Mouse (Mus musculus): ENCODE measurements at regions not wholly inside any gene's neighbourhood (a gene's known extent, or its start where the extent isn't known, plus 50 kb on each side); places are given as distances from the start of the nearest gene placed in this dataset.
"Not testable (repeated sequence)": the region's sequence is repeated elsewhere in the genome, so short reads cannot be mapped to it uniquely, and the experiment has no call there.

- no peaks in the 10 kb centered on the region for H3K9me3 ChIP-seq (replicated peaks)
- H3K4me2 ChIP-seq, result no peak overlapping the region
- no peaks in the 10 kb centered on the region for H3K27me3 ChIP-seq (replicated peaks)
- no peaks in the 10 kb centered on the region for H3K36me3 ChIP-seq
- WGBS (ENCODE audit: insufficient replicate concordance), result 60% methylated on average over 5 of the region's 5 CpGs
- no peak overlapping the region for H3K27ac ChIP-seq
- no peak for ATAC-seq
- H3K9ac ChIP-seq, result no peak overlapping the region
- H3K4me3 ChIP-seq, result no peak overlapping the region
- H3K4me1 ChIP-seq, result no peaks in the 10 kb centered on the region
Measured at GRCm38 (mm10) chr3:152040751-152041150, 125.3 kb downstream of the Gipc2 start.

GRCm38 (mm10) chr3:152036819-152037218, 129.2 kb downstream of the Gipc2 start:
- H3K4me3 ChIP-seq; H3K9me3 ChIP-seq (replicated peaks); H3K4me2 ChIP-seq; H3K27ac ChIP-seq; ATAC-seq; H3K36me3 ChIP-seq; H3K27me3 ChIP-seq (replicated peaks); H3K4me1 ChIP-seq; H3K9ac ChIP-seq: not testable (repeated sequence)
- 65% methylated on average over 5 of the region's 5 CpGs for WGBS (ENCODE audit: insufficient replicate concordance)

- Histone ChIP-seq H3K27ac (no peak overlapping the region), H3K36me3 (no peaks in the 10 kb centered on the region), H3K9me3 (replicated peaks) (no peaks in the 10 kb centered on the region), H3K9ac (no peak overlapping the region), H3K4me2 (no peak overlapping the region), H3K27me3 (replicated peaks) (no peaks in the 10 kb centered on the region), H3K4me3 (no peak overlapping the region), H3K4me1 (no peaks in the 10 kb centered on the region)
- no peak for ATAC-seq
- 68% methylated on average over 5 of the region's 5 CpGs for WGBS (ENCODE audit: insufficient replicate concordance)
Measured at GRCm38 (mm10) chr3:152035416-152035815, 130.6 kb downstream of the Gipc2 start.

GRCm38 (mm10) chr3:152034686-152035085, 131.3 kb downstream of the Gipc2 start:
- no peak overlapping the region for H3K9ac ChIP-seq
- H3K4me1 ChIP-seq, result no peaks in the 10 kb centered on the region
- H3K36me3 ChIP-seq, result no peaks in the 10 kb centered on the region
- H3K4me2 ChIP-seq, result no peak overlapping the region
- H3K4me3 ChIP-seq, result no peak overlapping the region
- H3K27me3 ChIP-seq (replicated peaks), result no peaks in the 10 kb centered on the region
- no peaks in the 10 kb centered on the region for H3K9me3 ChIP-seq (replicated peaks)
- ATAC-seq, result no peak
- 65% methylated on average over 10 of the region's 10 CpGs for WGBS (ENCODE audit: insufficient replicate concordance)
- H3K27ac ChIP-seq, result no peak overlapping the region

GRCm38 (mm10) chr3:152034221-152034620, 131.8 kb downstream of the Gipc2 start:
- no peaks in the 10 kb centered on the region for H3K36me3 ChIP-seq
- no peak overlapping the region for H3K9ac ChIP-seq
- H3K4me2 ChIP-seq, result no peak overlapping the region
- no peak overlapping the region for H3K27ac ChIP-seq
- H3K4me3 ChIP-seq, result no peak overlapping the region
- 50% methylated on average over 2 of the region's 2 CpGs for WGBS (ENCODE audit: insufficient replicate concordance)
- H3K9me3 ChIP-seq (replicated peaks), result no peaks in the 10 kb centered on the region
- no peaks in the 10 kb centered on the region for H3K27me3 ChIP-seq (replicated peaks)
- ATAC-seq, result no peak
- no peaks in the 10 kb centered on the region for H3K4me1 ChIP-seq

- Histone ChIP-seq H3K27ac (no peak overlapping the region), H3K27me3 (replicated peaks) (no peaks in the 10 kb centered on the region), H3K4me2 (no peak overlapping the region), H3K4me3 (no peak overlapping the region), H3K36me3 (no peaks in the 10 kb centered on the region), H3K4me1 (no peaks in the 10 kb centered on the region), H3K9ac (no peak overlapping the region), H3K9me3 (replicated peaks) (no peaks in the 10 kb centered on the region)
- WGBS (ENCODE audit: insufficient replicate concordance), result 54% methylated on average over 3 of the region's 3 CpGs
- no peak for ATAC-seq
Measured at GRCm38 (mm10) chr3:152032663-152033318, 133.2 kb downstream of the Gipc2 start.

- Histone ChIP-seq H3K4me3 (no peak overlapping the region), H3K9ac (no peak overlapping the region), H3K27ac (no peak overlapping the region), H3K4me1 (no peaks in the 10 kb centered on the region), H3K36me3 (no peaks in the 10 kb centered on the region), H3K27me3 (replicated peaks) (no peaks in the 10 kb centered on the region), H3K4me2 (no peak overlapping the region), H3K9me3 (replicated peaks) (no peaks in the 10 kb centered on the region)
- WGBS (ENCODE audit: insufficient replicate concordance), result 44% methylated on average over 1 of the region's 1 CpGs
- no peak for ATAC-seq
Measured at GRCm38 (mm10) chr3:152028695-152029094, 137.3 kb downstream of the Gipc2 start.

- Histone ChIP-seq H3K36me3 (no peaks in the 10 kb centered on the region), H3K4me2 (no peak overlapping the region), H3K4me3 (no peak overlapping the region), H3K4me1 (no peaks in the 10 kb centered on the region), H3K27ac (no peak overlapping the region), H3K27me3 (replicated peaks) (no peaks in the 10 kb centered on the region), H3K9ac (no peak overlapping the region), H3K9me3 (replicated peaks) (no peaks in the 10 kb centered on the region)
- ATAC-seq, result no peak
- WGBS (ENCODE audit: insufficient replicate concordance), result 79% methylated on average over 4 of the region's 4 CpGs
Measured at GRCm38 (mm10) chr3:152026034-152026433, 140.0 kb downstream of the Gipc2 start.

GRCm38 (mm10) chr3:152025122-152025521, 140.9 kb downstream of the Gipc2 start:
- H3K27ac ChIP-seq, result no peak overlapping the region
- H3K27me3 ChIP-seq (replicated peaks), result no peaks in the 10 kb centered on the region
- H3K9ac ChIP-seq, result no peak overlapping the region
- H3K9me3 ChIP-seq (replicated peaks), result no peaks in the 10 kb centered on the region
- ATAC-seq, result no peak
- no peaks in the 10 kb centered on the region for H3K4me1 ChIP-seq
- no peaks in the 10 kb centered on the region for H3K36me3 ChIP-seq
- H3K4me2 ChIP-seq, result no peak overlapping the region
- H3K4me3 ChIP-seq, result no peak overlapping the region
- WGBS (ENCODE audit: insufficient replicate concordance), result 71% methylated on average over 8 of the region's 8 CpGs

GRCm38 (mm10) chr3:152006747-152007146, 159.3 kb downstream of the Gipc2 start:
- no peak overlapping the region for H3K4me2 ChIP-seq
- H3K9ac ChIP-seq, result no peak overlapping the region
- no peak for ATAC-seq
- no peaks in the 10 kb centered on the region for H3K36me3 ChIP-seq
- 66% methylated on average over 4 of the region's 4 CpGs for WGBS (ENCODE audit: insufficient replicate concordance)
- no peaks in the 10 kb centered on the region for H3K27me3 ChIP-seq (replicated peaks)
- H3K9me3 ChIP-seq (replicated peaks), result no peaks in the 10 kb centered on the region
- H3K4me3 ChIP-seq, result no peak overlapping the region
- no peaks in the 10 kb centered on the region for H3K4me1 ChIP-seq
- H3K27ac ChIP-seq, result no peak overlapping the region

GRCm38 (mm10) chr3:152005366-152006025, 160.5 kb downstream of the Gipc2 start:
- 51% methylated on average over 3 of the region's 3 CpGs for WGBS (ENCODE audit: insufficient replicate concordance)
- Histone ChIP-seq H3K4me2 (no peak overlapping the region), H3K27me3 (replicated peaks) (no peaks in the 10 kb centered on the region)

GRCm38 (mm10) chr3:152004411-152004955, 161.5 kb downstream of the Gipc2 start:
- no peak for ATAC-seq
- Histone ChIP-seq H3K36me3 (no peaks in the 10 kb centered on the region), H3K27me3 (replicated peaks) (no peaks in the 10 kb centered on the region), H3K4me1 (no peaks in the 10 kb centered on the region), H3K4me3 (no peak overlapping the region), H3K9ac (no peak overlapping the region), H3K4me2 (no peak overlapping the region), H3K27ac (no peak overlapping the region), H3K9me3 (replicated peaks) (no peaks in the 10 kb centered on the region)
- 76% methylated on average over 7 of the region's 7 CpGs for WGBS (ENCODE audit: insufficient replicate concordance)

More at GRCm38 (mm10) chr3:152005366-152006025, 160.5 kb downstream of the Gipc2 start:
- Histone ChIP-seq H3K9me3 (replicated peaks) (no peaks in the 10 kb centered on the region), H3K4me1 (no peaks in the 10 kb centered on the region), H3K27ac (no peak overlapping the region), H3K9ac (no peak overlapping the region), H3K4me3 (no peak overlapping the region), H3K36me3 (no peaks in the 10 kb centered on the region)
- ATAC-seq, result no peak
